Mouse (Mus musculus) intestine, postnatal 0 days (tissue): ENCODE measurements around the gene Ecsit. TPM values are rescaled to one million over a fixed set of nuclear protein-coding genes. Genes with fewer than 3 reads are reported as not detected.
A peak's percentile ranks its signal among the peaks of the same experiment; 100 is the strongest.

ENCODE experiments used
- ATAC-seq: fragments of 200-750 bp; cut with Nextera tagmentation; 2 replicates; pipeline ENCODE4 v1.8.0; 2017; ENCODE audit warnings: mild to moderate bottlenecking, moderate TSS enrichment, moderate library complexity
- H3K27ac ChIP-seq: fragments of 300-500 bp; sonication (generic); 2 replicates; pipeline ENCODE4 v1.5.1; 2014; ENCODE audit warnings: mild to moderate bottlenecking, low read depth, low read length, moderate library complexity
- H3K27me3 ChIP-seq: fragments of 300-500 bp; sonication (generic); replicated peaks from 2 replicates; pipeline ENCODE4 v1.6.1; 2014; ENCODE audit warnings: low read length, mixed read lengths; ENCODE audit not compliant: control insufficient read depth, insufficient read depth
- H3K36me3 ChIP-seq: fragments of 300-500 bp; sonication (generic); 2 replicates; pipeline ENCODE4 v1.6.1; 2014; ENCODE audit warnings: mild to moderate bottlenecking, moderate library complexity; ENCODE audit not compliant: control insufficient read depth, insufficient read depth
- H3K4me1 ChIP-seq: fragments of 300-500 bp; sonication (generic); replicated peaks from 2 replicates; pipeline ENCODE4 v1.6.1; 2014; ENCODE audit warnings: antibody characterized with exemption, low read length, mixed read lengths; ENCODE audit not compliant: control insufficient read depth, insufficient read depth
- H3K4me2 ChIP-seq: fragments of 300-500 bp; sonication (generic); replicated peaks from 2 replicates; pipeline ENCODE4 v1.6.1; 2014; ENCODE audit warnings: low read depth, mild to moderate bottlenecking, moderate library complexity
- H3K4me3 ChIP-seq: fragments of 300-500 bp; sonication (generic); 2 replicates; pipeline ENCODE4 v1.5.1; 2014; ENCODE audit warnings: low read depth, low read length
- H3K9ac ChIP-seq: fragments of 300-500 bp; sonication (generic); 2 replicates; pipeline ENCODE4 v1.6.1; 2014; ENCODE audit warnings: mild to moderate bottlenecking, low read depth, low read length
- H3K9me3 ChIP-seq: fragments of 300-500 bp; sonication (generic); 2 replicates; pipeline ENCODE4 v1.6.1; 2016; ENCODE audit warnings: mixed run types; ENCODE audit not compliant: control insufficient read depth
- CTCF ChIP-seq: sonication (generic); IDR thresholded peaks from 2 replicates; pipeline ENCODE4 v1.5.1; 2016; ENCODE audit warnings: low read depth, mild to moderate bottlenecking, control low read depth, antibody characterized with exemption, moderate library complexity
- WGBS: fragments of 180-500 bp; shearing (Covaris S2); extraction: QIAGEN DNeasy Blood & Tissue Kit; methylation state at CpG from one replicate; pipeline ENCODE4 v1.1.7; 2014; 5-methylcytosine and 5-hydroxymethylcytosine counted together
- polyA plus RNA-seq: library from polyadenylated mRNA; unstranded; fragments of >200 nt; fragmentation: Nextera tagmentation; extraction: Ambion mirVana; gene quantifications from 2 replicates; pipeline ENCODE4 v1.2.1, GENCODE M21; 2015

Gene Ecsit
- polyA plus RNA-seq, 1 experiment from 2014 or later: 23.8 TPM

DNA sequence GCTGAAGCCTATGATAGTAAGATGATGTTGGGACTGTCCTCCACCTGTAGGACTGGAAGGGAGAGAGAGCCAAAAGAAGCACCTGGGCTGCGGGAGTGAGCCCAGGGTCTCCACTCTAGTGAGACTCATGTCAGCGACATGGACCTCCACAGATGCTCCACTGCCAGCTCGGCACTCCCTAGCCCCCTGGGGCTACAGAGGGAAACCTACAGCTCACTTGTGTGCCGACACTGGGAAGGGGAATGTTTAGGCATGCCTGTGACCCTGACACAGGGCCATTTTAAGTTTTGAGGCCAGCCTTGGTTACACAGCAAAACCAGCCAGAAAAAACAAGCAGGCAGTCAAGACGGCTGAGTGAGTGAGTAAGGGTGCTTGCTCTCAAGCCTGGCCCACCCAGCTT is 18.0 kb downstream of the Ecsit start:
- Histone ChIP-seq H3K9me3 (no peaks in the 10 kb centered on the region), H3K27me3 (no peaks in the 10 kb centered on the region), H3K36me3 (peaks cover 38% of the 10 kb centered on the region), H3K27ac (no peak overlapping the region), H3K4me2 (no peak overlapping the region), H3K4me1 (no peaks in the 10 kb centered on the region), H3K9ac (no peak overlapping the region), H3K4me3 (no peak overlapping the region)
- 88% methylated on average over 5 of the region's 5 CpGs for WGBS
- no peak for TF ChIP-seq CTCF
- ATAC-seq: no peak

DNA sequence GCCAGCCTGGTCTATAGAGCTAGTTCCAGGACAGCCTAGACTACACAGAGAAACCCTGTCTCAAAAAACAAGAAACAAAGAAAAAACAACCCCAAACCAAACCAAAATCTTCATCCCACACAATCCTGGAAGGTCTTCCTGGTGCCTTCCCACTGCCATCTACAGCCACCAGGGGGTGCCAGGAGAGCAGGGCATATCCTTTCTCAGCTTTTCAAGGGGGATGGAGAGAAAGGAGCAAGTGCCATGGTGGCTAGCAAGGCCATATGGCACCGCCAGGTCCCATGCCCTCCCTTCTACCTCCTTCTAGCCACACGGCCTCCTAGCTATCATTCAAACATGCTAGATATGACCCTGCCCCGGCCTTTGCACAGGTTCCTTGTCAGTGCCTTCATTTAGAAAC is 18.8 kb downstream of the Ecsit start:
- no peak for ATAC-seq
- Histone ChIP-seq H3K4me1 (no peaks in the 10 kb centered on the region), H3K9ac (no peak overlapping the region), H3K36me3 (peaks cover 44% of the 10 kb centered on the region), H3K9me3 (no peaks in the 10 kb centered on the region), H3K27me3 (no peaks in the 10 kb centered on the region), H3K4me2 (no peak overlapping the region), H3K27ac (no peak overlapping the region), H3K4me3 (no peak overlapping the region)
- peak; percentile 93 for TF ChIP-seq CTCF
- WGBS: 71% methylated on average over 3 of the region's 3 CpGs

DNA sequence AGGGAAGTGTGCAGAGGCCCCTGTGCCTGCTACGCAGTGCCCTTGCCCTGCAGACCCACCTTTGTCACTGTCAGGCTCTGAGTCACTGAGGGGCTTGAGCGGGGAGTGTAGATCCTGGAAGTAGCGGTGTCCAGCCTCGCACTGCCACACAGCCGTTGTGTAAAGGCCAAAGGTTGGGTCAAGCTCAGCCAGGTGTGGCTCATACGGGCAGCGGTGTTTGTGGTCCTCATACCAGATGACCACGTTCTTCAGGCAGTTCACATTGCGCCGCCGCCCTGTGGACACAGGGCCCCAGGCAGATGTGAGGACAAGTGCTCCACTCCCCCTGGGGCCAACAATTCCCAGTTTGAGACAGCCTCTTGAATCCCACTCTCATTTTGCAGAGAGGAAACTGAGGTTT is 19.6 kb downstream of the Ecsit start:
- WGBS: 87% methylated on average over 11 of the region's 11 CpGs
- Histone ChIP-seq H3K4me3 (no peak overlapping the region), H3K36me3 (peaks cover 50% of the 10 kb centered on the region), H3K4me1 (no peaks in the 10 kb centered on the region), H3K27me3 (no peaks in the 10 kb centered on the region), H3K9me3 (no peaks in the 10 kb centered on the region), H3K9ac (no peak overlapping the region), H3K27ac (no peak overlapping the region), H3K4me2 (no peak overlapping the region)
- no peak for ATAC-seq
- no peak for TF ChIP-seq CTCF

DNA sequence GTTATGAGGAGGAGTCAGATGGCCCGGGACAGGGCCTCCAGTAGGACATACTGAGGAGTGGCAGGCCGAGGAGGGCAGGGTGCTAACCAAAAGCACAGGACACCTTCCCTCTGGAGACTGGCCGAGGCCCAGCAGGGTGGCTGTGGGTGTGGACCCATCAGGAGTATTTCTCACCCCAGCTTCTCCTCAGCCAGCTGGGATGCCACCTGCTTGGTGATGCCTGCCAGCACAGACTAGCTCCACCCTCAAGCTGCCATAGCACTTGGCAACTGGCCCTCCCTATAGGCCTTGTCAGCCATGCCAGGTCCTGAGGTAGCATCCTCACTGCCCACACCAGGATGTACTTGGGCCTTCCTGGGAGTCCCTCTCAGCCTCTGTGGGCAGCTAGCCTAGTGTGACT is 20.9 kb downstream of the Ecsit start:
- TF ChIP-seq CTCF: no peak
- H3K9me3 ChIP-seq: no peaks in the 10 kb centered on the region
- no peak overlapping the region for H3K4me3 ChIP-seq
- peaks cover 54% of the 10 kb centered on the region for H3K36me3 ChIP-seq
- H3K9ac ChIP-seq: no peak overlapping the region
- H3K27ac ChIP-seq: no peak overlapping the region
- no peaks in the 10 kb centered on the region for H3K4me1 ChIP-seq
- WGBS: 90% methylated on average over 3 of the region's 3 CpGs
- no peak overlapping the region for H3K4me2 ChIP-seq
- ATAC-seq: no peak
- H3K27me3 ChIP-seq: no peaks in the 10 kb centered on the region

DNA sequence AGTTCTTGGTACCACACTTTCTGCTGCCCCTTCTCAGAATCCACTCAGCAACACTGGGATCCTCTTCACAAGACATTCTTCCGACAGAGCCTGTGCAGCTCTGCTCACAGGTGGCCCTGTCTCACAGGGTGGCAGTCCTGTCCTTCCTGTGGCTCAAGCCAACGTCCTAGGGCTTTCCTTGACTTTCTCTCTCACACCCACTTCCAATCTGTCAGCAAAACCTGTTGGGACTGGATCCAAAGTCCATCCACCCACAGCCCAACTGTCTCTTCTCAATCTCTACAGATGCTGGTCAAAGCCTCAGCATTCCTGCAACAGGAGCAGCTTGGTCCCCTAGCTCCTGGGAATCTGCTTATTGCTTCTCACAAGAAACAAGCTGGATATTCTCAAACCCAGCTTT is 23.9 kb downstream of the Ecsit start:
- 57% methylated on average over 2 of the region's 2 CpGs for WGBS
- H3K9ac ChIP-seq: no peak overlapping the region
- no peak overlapping the region for H3K4me3 ChIP-seq
- H3K4me2 ChIP-seq: no peak overlapping the region
- no peaks in the 10 kb centered on the region for H3K9me3 ChIP-seq
- H3K4me1 ChIP-seq: no peaks in the 10 kb centered on the region
- no peak overlapping the region for H3K27ac ChIP-seq
- TF ChIP-seq CTCF: no peak
- ATAC-seq: no peak
- no peaks in the 10 kb centered on the region for H3K27me3 ChIP-seq
- peaks cover 75% of the 10 kb centered on the region for H3K36me3 ChIP-seq

GRCm38 (mm10) chr9:22058011-22058424 is 27.2 kb downstream of the Ecsit start:
- H3K4me2 ChIP-seq: no peak overlapping the region
- H3K27me3 ChIP-seq: peaks cover 15% of the 10 kb centered on the region
- no peak overlapping the region for H3K9ac ChIP-seq
- H3K4me3 ChIP-seq: no peak overlapping the region
- H3K36me3 ChIP-seq: peaks cover 49% of the 10 kb centered on the region
- no peaks in the 10 kb centered on the region for H3K9me3 ChIP-seq
- no peak for ATAC-seq
- TF ChIP-seq CTCF: no peak
- no peak overlapping the region for H3K27ac ChIP-seq
- H3K4me1 ChIP-seq: 0 out of 2 replicates have a peak, but pooled peaks cover 4% of the 10 kb centered on the region
- 85% methylated on average over 9 of the region's 9 CpGs for WGBS

GRCm38 (mm10) chr9:22057031-22057517 is 28.2 kb downstream of the Ecsit start:
- Histone ChIP-seq H3K9ac (no peak overlapping the region), H3K9me3 (no peaks in the 10 kb centered on the region), H3K4me3 (no peak overlapping the region), H3K4me1 (0 out of 2 replicates have a peak, but pooled peaks cover 4% of the 10 kb centered on the region), H3K27ac (no peak overlapping the region), H3K36me3 (peaks cover 40% of the 10 kb centered on the region), H3K4me2 (no peak overlapping the region), H3K27me3 (peaks cover 24% of the 10 kb centered on the region)
- 91% methylated on average over 9 of the region's 9 CpGs for WGBS
- ATAC-seq: no peak
- TF ChIP-seq CTCF: no peak
